Mouse (Mus musculus) erythroblast, embryonic 14.5 days (primary cell): ENCODE data around the gene Heatr5b. TPM values are rescaled to one million over a fixed set of nuclear protein-coding genes. Genes with fewer than 3 reads are reported as not detected.

Experiments used
- H3K27me3 ChIP-seq: 2 replicates; pipeline ENCODE4 v1.6.1; 2012; ENCODE audit warnings: inconsistent platforms; ENCODE audit not compliant: control insufficient read depth
- H3K36me3 ChIP-seq: 2 replicates; pipeline ENCODE4 v1.6.1; 2012; ENCODE audit warnings: mild to moderate bottlenecking, inconsistent platforms; ENCODE audit not compliant: control insufficient read depth
- H3K4me1 ChIP-seq: 2 replicates; pipeline ENCODE4 v1.6.1; 2012; ENCODE audit warnings: inconsistent platforms; ENCODE audit not compliant: control insufficient read depth
- H3K4me3 ChIP-seq: replicated peaks from 2 replicates; pipeline ENCODE3; 2012; ENCODE audit warnings: moderate library complexity, mild to moderate bottlenecking, inconsistent platforms
- H3K9me3 ChIP-seq: 2 replicates; pipeline ENCODE4 v1.6.1; 2012; ENCODE audit warnings: low read length, inconsistent platforms, mixed read lengths; ENCODE audit not compliant: control insufficient read depth
- GATA1 ChIP-seq: IDR thresholded peaks from 2 replicates; pipeline ENCODE4 v1.6.1; 2012; ENCODE audit warnings: low read length, inconsistent platforms, mixed read lengths
- TAL1 ChIP-seq: IDR thresholded peaks from 3 replicates; pipeline ENCODE4 v1.6.1; 2012; ENCODE audit warnings: low read length, inconsistent platforms, mixed read lengths
- polyA plus RNA-seq: library from polyadenylated mRNA; stranded (reverse); fragments of >175 nt; gene quantifications from 2 replicates; pipeline ENCODE4 v1.2.3, GENCODE M21; 2012

Gene Heatr5b
- polyA plus RNA-seq, 1 experiment, result 0.01 TPM

DNA sequence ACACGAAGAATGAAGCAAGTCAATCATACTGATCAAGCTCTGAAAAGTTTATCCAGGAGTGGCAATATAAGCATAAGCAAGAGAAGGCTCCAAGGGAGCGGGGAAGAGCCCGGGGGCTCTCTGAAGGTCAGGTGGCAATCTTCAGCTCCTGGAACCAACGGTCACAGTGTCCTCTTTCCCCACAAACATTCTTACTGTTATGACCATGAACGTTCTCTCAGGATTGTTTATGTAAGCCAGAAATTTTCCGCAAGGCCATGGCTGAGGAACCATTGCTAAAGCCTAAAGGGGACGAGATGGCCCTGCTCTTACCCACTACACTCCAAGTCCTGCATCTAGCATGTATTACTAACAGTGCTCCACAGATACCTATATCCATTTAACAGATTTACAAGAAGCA is 113.5 kb downstream of the Heatr5b start:
- Histone ChIP-seq H3K27me3 (no peaks in the 10 kb centered on the region), H3K4me1 (peaks cover 23% of the 10 kb centered on the region), H3K9me3 (peaks cover 4% of the 10 kb centered on the region), H3K4me3 (no peak overlapping the region), H3K36me3 (peaks cover 5% of the 10 kb centered on the region)
- TF ChIP-seq GATA1 (no peak), TAL1 (no peak)

DNA sequence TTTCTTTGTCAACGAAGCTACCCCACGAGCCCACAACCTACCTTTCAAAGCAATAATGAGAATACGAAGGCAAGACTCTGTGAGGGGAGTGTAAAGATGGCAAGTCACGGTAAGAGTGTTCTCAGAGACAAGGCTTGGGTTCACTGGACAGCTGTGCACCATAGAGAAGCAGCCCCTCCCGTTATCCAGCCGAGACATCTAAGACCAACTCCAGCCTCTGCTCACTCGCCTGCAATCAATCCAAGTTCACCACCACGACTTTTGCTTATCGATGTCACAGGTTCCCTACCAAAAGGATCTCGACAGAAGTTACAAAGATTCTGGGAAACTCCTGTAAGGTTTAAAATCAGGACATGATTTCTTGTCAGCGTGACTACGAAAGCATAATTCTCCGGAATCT is 116.1 kb downstream of the Heatr5b start:
- H3K9me3 ChIP-seq, result peaks cover 4% of the 10 kb centered on the region
- peaks cover 7% of the 10 kb centered on the region for H3K4me1 ChIP-seq
- no peak overlapping the region for H3K4me3 ChIP-seq
- peaks cover 5% of the 10 kb centered on the region for H3K36me3 ChIP-seq
- H3K27me3 ChIP-seq, result no peaks in the 10 kb centered on the region
- no peak for TF ChIP-seq TAL1
- TF ChIP-seq GATA1, result no peak

DNA sequence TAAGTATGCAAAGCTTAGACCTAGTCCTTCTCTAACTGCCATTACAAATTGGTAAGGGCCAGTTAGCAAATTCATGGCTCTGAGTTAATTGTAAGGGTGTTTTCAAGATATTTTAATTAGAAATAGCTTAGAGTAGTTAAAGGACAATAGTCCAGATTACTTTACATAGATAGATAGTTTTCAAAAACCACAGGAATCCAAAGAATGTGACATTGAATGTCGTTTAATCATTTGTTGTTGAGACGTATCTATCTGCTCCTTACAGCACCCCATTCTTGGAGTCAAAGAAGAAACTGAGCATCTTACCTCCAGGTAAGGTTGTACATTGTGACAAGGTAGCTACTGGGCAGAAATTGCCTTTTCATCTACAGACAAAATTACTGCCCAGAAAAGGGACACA is 124.9 kb downstream of the Heatr5b start:
- H3K36me3 ChIP-seq, result peaks cover 6% of the 10 kb centered on the region
- H3K4me3 ChIP-seq, result no peak overlapping the region
- no peak for TF ChIP-seq GATA1
- TF ChIP-seq TAL1, result no peak
- H3K9me3 ChIP-seq, result peaks cover 3% of the 10 kb centered on the region
- H3K4me1 ChIP-seq, result no peaks in the 10 kb centered on the region
- no peaks in the 10 kb centered on the region for H3K27me3 ChIP-seq

DNA sequence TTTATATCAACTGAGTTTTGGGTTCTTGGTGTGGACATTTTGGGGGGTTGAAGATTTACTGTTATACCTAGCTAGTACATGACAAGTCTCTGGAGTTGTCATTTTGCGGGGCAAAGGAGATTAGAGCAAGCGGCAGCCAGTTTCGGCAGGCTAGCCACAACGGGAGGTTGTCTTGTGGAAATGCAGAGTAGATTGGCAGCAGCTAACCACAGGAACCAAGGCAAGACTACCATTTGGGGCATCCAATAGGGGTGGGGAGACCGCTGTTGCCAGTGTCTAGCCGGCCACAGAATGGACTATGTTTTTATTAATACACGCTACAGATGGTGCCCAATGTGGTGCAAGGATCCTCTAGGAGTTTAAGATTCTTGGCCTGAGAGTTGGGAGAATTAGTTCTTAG is 126.7 kb downstream of the Heatr5b start:
- no peak overlapping the region for H3K4me3 ChIP-seq
- H3K4me1 ChIP-seq, result no peaks in the 10 kb centered on the region
- peaks cover 6% of the 10 kb centered on the region for H3K36me3 ChIP-seq
- peaks cover 3% of the 10 kb centered on the region for H3K9me3 ChIP-seq
- H3K27me3 ChIP-seq, result no peaks in the 10 kb centered on the region
- no peak for TF ChIP-seq TAL1
- TF ChIP-seq GATA1, result no peak

DNA sequence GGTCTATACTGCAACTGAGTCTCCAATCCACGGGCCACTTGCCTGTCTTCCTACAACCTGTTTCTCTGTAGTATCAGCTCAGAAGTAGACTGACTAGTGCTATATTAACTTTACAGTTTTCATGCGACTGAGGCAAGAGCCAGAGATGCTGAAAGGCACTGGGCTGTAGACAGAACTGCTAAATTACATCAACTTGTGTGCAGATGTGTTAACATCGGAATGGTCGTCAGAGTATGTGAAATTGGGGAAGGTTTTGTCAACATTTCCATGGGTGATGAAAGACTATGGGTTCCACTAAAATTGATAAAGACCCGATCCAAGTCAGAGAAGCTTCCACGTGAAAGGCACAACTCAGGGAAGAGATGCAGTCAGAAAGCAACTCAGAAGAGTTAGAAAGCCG is 132.2 kb downstream of the Heatr5b start:
- no peak for TF ChIP-seq TAL1
- TF ChIP-seq GATA1, result no peak
- Histone ChIP-seq H3K4me1 (peaks cover 2% of the 10 kb centered on the region; the same call in 1 of the 2 replicates), H3K36me3 (peaks cover 15% of the 10 kb centered on the region), H3K27me3 (no peaks in the 10 kb centered on the region), H3K4me3 (no peak overlapping the region), H3K9me3 (peaks cover 3% of the 10 kb centered on the region)

Other genes starting within 250 kb of the Heatr5b start
- gene Strn, start 98.2 kb downstream of the Heatr5b start, polyA plus RNA-seq, result 0.02 and 0.07 TPM in 2 replicates
- 0.56 and 0.82 TPM in 2 replicates for gene Gpatch11, start 203 bp upstream of the Heatr5b start, polyA plus RNA-seq
- 0.05 and 0.49 TPM in 2 replicates for gene Eif2ak2, start 47.2 kb upstream of the Heatr5b start, polyA plus RNA-seq
- gene Sult6b1, start 71.6 kb upstream of the Heatr5b start, polyA plus RNA-seq, result not detected in 2 replicates
- not detected in 2 replicates for gene Cebpzos, start 81.1 kb upstream of the Heatr5b start, polyA plus RNA-seq
- 0.85 and 1.3 TPM in 2 replicates for gene Cebpz, start 101.7 kb upstream of the Heatr5b start, polyA plus RNA-seq
- 0.04 and 0.08 TPM in 2 replicates for gene Ndufaf7, start 101.8 kb upstream of the Heatr5b start, polyA plus RNA-seq
- gene Prkd3, start 185.5 kb upstream of the Heatr5b start, polyA plus RNA-seq, result 0.01 and 0.02 TPM in 2 replicates
- not detected in 2 replicates for gene Qpct, start 216.5 kb upstream of the Heatr5b start, polyA plus RNA-seq